In genomic region chr9:51397589-51398220, GRCm38 (mm10) we compare ENCODE assay signal across 15 mouse cellular contexts.
DNase-seq lines count a peak whose midpoint lies in the region; ATAC-seq and TF ChIP-seq lines count a peak whose summit lies in the region.
"Had no signal": no experiment of that assay in that cellular context is flagged by ENCODE, and none has a peak within 500 bp of the region (broad histone marks: within the 10 kb centered on the region; RNA-seq: fewer than 3 reads in every experiment).

No protein-coding gene starts in this region.

- WGBS in hindbrain, embryonic 10.5 days: 29% methylated on average over 1 of the region's 1 CpGs
- WGBS in hindbrain, embryonic 12.5 days: 10% methylated on average over 1 of the region's 1 CpGs
- WGBS in lung, embryonic 15.5 days: 6% methylated on average over 1 of the region's 1 CpGs
- 19% methylated on average over 1 of the region's 1 CpGs for WGBS in limb, embryonic 15.5 days

- H3K36me3 ChIP-seq in hindbrain, embryonic 10.5 days: no peaks in the 10 kb centered on the region
- no peaks in the 10 kb centered on the region for H3K36me3 ChIP-seq in hindbrain, embryonic 12.5 days
- H3K36me3 ChIP-seq in lung, embryonic 15.5 days: no peaks in the 10 kb centered on the region
- H3K36me3 ChIP-seq in limb, embryonic 15.5 days: no peaks in the 10 kb centered on the region
- H3K36me3 ChIP-seq: embryonic facial prominence, embryonic 13.5 days; forebrain, embryonic 15.5 days; heart, embryonic 15.5 days had no signal

- no peak overlapping the region for H3K9ac ChIP-seq in hindbrain, embryonic 12.5 days
- H3K9ac ChIP-seq in lung, embryonic 15.5 days: no peak overlapping the region
- no peak overlapping the region for H3K9ac ChIP-seq in limb, embryonic 15.5 days
- H3K9ac ChIP-seq: embryonic facial prominence, embryonic 13.5 days; forebrain, embryonic 15.5 days; heart, embryonic 15.5 days had no signal

- peak; percentile 40 for DNase-seq in hindbrain, embryonic 10.5 days (ENCODE audit: low spot score)
- no peak for DNase-seq in lung, postnatal 25 days (ENCODE audit: low spot score)
- peak; percentile 27 for DNase-seq in brain, embryonic 14.5 days (ENCODE audit: low read depth)
- no peak for DNase-seq in frontal cortex, postnatal 14 days (ENCODE audit: low spot score in 2 of 2)
- no peak for DNase-seq in urinary bladder, adult 18-20 months (ENCODE audit: low spot score in 2 of 2)
- DNase-seq: cerebellum, adult 9-11 months; gastrocnemius, postnatal 36 days; left cerebral cortex, postnatal 4 days had no signal

- TF ChIP-seq POLR2A in brain, embryonic 14.5 days (IDR thresholded peaks at IDR 0.05; ENCODE audit: borderline replicate concordance, extremely low read depth, insufficient read depth, insufficient read length, poor library complexity, severe bottlenecking): no peak

- no peaks in the 10 kb centered on the region for H3K9me3 ChIP-seq in hindbrain, embryonic 10.5 days
- no peaks in the 10 kb centered on the region for H3K9me3 ChIP-seq in hindbrain, embryonic 12.5 days (replicated peaks)
- no peaks in the 10 kb centered on the region for H3K9me3 ChIP-seq in lung, embryonic 15.5 days
- no peaks in the 10 kb centered on the region for H3K9me3 ChIP-seq in limb, embryonic 15.5 days
- H3K9me3 ChIP-seq: embryonic facial prominence, embryonic 13.5 days; forebrain, embryonic 15.5 days; heart, embryonic 15.5 days had no signal

- no peak for ATAC-seq in hindbrain, embryonic 12.5 days (ENCODE audit: low FRiP score)
- ATAC-seq in lung, embryonic 15.5 days (ENCODE audit: borderline replicate concordance, extremely low read depth, low FRiP score, low TSS enrichment): peak; percentile 85; the same call in 1 of the 2 replicates
- no peak for ATAC-seq in limb, embryonic 15.5 days (ENCODE audit: insufficient number of reproducible peaks, low FRiP score, low TSS enrichment, low read depth)
- ATAC-seq: activated CD4-positive, CD25-positive, alpha-beta regulatory T cell, adult 4 months; forebrain, embryonic 15.5 days had no signal

- no peak overlapping the region for H3K27ac ChIP-seq in hindbrain, embryonic 10.5 days
- H3K27ac ChIP-seq in hindbrain, embryonic 12.5 days: no peak overlapping the region
- H3K27ac ChIP-seq in lung, embryonic 15.5 days: peak overlapping the region; percentile 75
- 0 out of 2 replicates have a peak overlapping the region, but pooled peaks have one; percentile 27 for H3K27ac ChIP-seq in limb, embryonic 15.5 days
- H3K27ac ChIP-seq: embryonic facial prominence, embryonic 13.5 days; forebrain, embryonic 15.5 days; heart, embryonic 15.5 days had no signal

- no peak overlapping the region for H3K4me2 ChIP-seq in hindbrain, embryonic 12.5 days (replicated peaks)
- no peak overlapping the region for H3K4me2 ChIP-seq in lung, embryonic 15.5 days
- no peak overlapping the region for H3K4me2 ChIP-seq in limb, embryonic 15.5 days
- H3K4me2 ChIP-seq: embryonic facial prominence, embryonic 13.5 days; forebrain, embryonic 15.5 days; heart, embryonic 15.5 days had no signal

- H3K4me1 ChIP-seq in hindbrain, embryonic 10.5 days (replicated peaks): peaks cover 22% of the 10 kb centered on the region
- peaks cover 6% of the 10 kb centered on the region for H3K4me1 ChIP-seq in hindbrain, embryonic 12.5 days
- 0 out of 2 replicates have a peak, but pooled peaks cover 9% of the 10 kb centered on the region for H3K4me1 ChIP-seq in lung, embryonic 15.5 days
- peaks cover 16% of the 10 kb centered on the region for H3K4me1 ChIP-seq in limb, embryonic 15.5 days
- H3K4me1 ChIP-seq: heart, embryonic 15.5 days had no signal

- H3K4me3 ChIP-seq in hindbrain, embryonic 10.5 days: no peak overlapping the region
- no peak overlapping the region for H3K4me3 ChIP-seq in hindbrain, embryonic 12.5 days
- H3K4me3 ChIP-seq in lung, embryonic 15.5 days: no peak overlapping the region
- H3K4me3 ChIP-seq in limb, embryonic 15.5 days: no peak overlapping the region
- H3K4me3 ChIP-seq: embryonic facial prominence, embryonic 13.5 days; forebrain, embryonic 15.5 days; heart, embryonic 15.5 days had no signal

- TF ChIP-seq CTCF in brain, embryonic 14.5 days (IDR thresholded peaks at IDR 0.05; ENCODE audit: borderline replicate concordance, extremely low read depth, insufficient read depth, insufficient read length): no peak

- no peaks in the 10 kb centered on the region for H3K27me3 ChIP-seq in hindbrain, embryonic 10.5 days (ENCODE audit: insufficient read depth, poor library complexity, severe bottlenecking)
- no peaks in the 10 kb centered on the region for H3K27me3 ChIP-seq in hindbrain, embryonic 12.5 days
- no peaks in the 10 kb centered on the region for H3K27me3 ChIP-seq in lung, embryonic 15.5 days
- H3K27me3 ChIP-seq in limb, embryonic 15.5 days: no peaks in the 10 kb centered on the region
- H3K27me3 ChIP-seq: embryonic facial prominence, embryonic 13.5 days; forebrain, embryonic 15.5 days; heart, embryonic 15.5 days had no signal

Comparison
In these comparisons a context has a peak if more than half of its experiments do, and no peak if none do; other contexts are left out.
1. DNase-seq: peak in hindbrain, embryonic 10.5 days (single experiment) and brain, embryonic 14.5 days (single experiment); none in lung, postnatal 25 days (single experiment), frontal cortex, postnatal 14 days (0 of 2) and urinary bladder, adult 18-20 months (0 of 2).
2. H3K27ac ChIP-seq: peak in lung, embryonic 15.5 days (single experiment) and limb, embryonic 15.5 days (single experiment); none in hindbrain, embryonic 10.5 days (single experiment) and hindbrain, embryonic 12.5 days (single experiment).